Mouse (Mus musculus) mouse embryonic stem cell (cell line): Measurements from ENCODE around the gene Cxcl15.
"Not testable (repeated sequence)": the region's sequence is repeated elsewhere in the genome, so short reads cannot be mapped to it uniquely, and the experiment has no call there.

Experiments used
- in situ Hi-C, 2 experiments: fragments of 300-500 bp; cut with MboI; formaldehyde crosslinking; loops; 1 replicate in 1 of 2; 3 replicates in 1 of 2; pipeline ENCODE4 v1.14.3; 2019 to 2020; ENCODE audit warnings: low sequenced_read_pairs in 2 of 2, low pct_unique_long_range_greater_than_20kb in 1 of 2, mixed read lengths in 1 of 2; ENCODE audit not compliant: unreplicated experiment in 1 of 2

The Cxcl15 gene

DNA sequence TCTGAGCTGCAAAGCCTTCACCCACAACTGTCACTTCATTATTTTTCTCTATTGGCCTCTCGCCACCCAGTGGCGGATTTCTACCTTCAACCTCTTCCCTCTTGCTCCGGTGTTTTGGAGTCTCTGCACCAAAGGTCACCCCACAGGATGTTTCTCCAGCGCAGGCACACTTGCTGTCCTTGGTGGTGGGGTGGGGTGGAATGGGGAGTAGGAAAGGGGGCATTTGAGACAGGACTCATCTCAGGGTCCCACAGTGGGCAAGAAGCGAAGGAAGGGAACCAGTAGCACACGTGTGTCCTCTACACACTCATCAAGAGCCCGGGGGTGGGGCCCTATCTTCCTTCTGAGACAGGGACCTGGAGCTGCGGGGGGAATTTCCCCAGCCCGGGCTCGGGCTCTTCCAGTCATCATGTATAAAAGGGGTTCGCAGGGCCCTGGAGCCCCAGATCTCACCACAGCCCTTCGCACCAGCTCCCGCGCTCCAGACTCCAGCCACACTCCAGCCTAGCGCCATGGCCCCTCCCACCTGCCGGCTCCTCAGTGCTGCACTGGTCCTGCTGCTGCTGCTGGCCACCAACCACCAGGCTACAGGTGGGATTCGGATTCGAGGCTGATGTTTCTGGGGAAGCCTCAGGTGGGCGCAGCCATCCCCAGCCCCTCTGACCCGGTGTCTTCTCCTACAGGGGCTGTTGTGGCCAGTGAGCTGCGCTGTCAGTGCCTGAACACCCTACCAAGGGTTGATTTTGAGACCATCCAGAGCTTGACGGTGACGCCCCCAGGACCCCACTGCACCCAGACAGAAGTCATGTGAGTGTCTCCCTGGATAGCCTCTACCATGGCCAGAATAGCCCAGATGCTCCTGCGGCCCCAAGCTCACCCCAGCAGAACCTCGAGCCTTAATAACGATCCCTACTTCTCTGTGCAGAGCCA, 8.4 kb upstream of the Cxcl15 start, which contains the start of gene Cxcl3:
Gene Cxcl3 (plus strand): TSS at position 445 of the 930 bp plus-strand sequence.
- in situ Hi-C loops = loop anchor here in 1 of 2 experiments (25.0 kb wide), 1 partner anchor 124 kb away; no protein-coding TSS in a partner anchor

DNA sequence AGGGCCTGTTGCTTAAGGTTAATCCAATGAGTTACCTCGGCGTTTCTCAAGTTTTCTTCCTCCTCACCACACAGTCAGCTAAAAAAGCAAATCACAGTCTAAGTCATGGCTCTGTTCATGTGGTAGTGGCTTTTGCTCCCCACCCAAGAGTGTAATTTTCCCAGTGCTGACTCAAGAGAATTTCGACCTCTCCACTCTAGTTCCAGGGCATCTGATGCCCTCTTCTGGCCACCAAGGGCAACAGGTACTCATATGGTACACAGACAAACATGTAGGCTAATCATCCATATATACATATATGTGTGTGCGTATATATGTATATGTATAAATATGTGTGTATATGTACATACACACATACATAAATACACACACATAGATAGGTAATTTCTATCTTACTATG, 6.2 kb upstream of the Cxcl15 start:
- in situ Hi-C loops = loop anchor here in 1 of 2 experiments (25.0 kb wide), 1 partner anchor 126 kb away; no protein-coding TSS in a partner anchor

DNA sequence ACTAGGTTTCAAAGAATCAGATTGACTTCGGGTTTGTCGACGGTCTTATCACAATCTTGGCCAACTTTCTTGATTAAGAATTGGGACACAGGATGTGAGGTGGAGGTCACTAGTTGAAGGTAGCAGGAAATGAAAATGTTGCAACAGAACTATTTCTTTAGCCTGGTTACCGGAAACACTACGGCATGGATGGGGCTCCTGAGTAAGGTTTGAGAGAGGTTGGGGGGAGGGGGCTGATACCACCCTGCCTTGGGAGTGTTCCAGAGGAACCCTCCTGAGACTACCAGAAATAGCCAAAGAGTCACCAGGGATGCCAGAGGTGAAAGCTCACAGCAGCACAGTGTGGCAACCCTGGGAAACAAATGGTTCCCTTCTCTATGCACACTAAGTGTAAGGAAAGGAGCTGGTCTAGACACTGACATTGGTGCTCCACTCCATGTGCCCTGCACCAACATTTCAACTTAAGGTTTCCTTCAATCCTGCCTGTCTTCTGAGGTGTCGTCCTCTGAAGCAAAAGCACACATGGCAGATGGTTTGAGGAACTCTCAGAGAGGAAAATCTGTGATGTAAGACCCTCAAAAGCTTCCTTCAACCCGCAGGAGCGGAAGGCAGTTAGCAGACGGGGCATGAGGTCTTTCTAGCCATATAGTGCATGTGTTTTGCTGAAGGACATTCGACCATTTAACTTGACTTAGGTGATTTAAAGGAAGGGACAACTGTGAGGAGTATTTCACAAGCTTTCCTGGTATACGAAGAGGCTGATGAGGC, 4.8 kb upstream of the Cxcl15 start:
- in situ Hi-C loops = loop anchor here in 1 of 2 experiments (25.0 kb wide), 1 partner anchor 127 kb away; no protein-coding TSS in a partner anchor

DNA sequence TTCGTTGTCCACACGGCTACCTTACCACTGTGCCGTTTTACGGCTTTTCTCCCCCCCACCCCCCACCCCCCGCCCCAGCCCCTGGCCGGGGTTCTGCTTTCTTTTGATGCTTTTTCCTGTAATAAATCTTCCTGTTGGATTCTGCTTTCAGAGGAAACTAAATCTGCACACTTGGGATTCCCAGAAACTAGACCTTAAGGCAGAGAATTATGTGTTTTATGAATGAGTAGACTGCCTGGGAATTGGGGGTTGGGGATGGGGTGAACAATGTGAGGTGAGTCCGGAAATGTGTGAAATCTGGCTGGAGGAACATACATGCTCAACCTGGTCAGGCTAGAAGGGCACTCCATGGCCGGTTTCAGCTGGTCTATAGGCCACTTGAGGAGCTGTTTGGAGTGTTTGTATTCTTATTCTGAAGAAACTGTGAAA, 4.2 kb upstream of the Cxcl15 start:
- in situ Hi-C loops = loop anchor here in 1 of 2 experiments (25.0 kb wide), 1 partner anchor 128 kb away; no protein-coding TSS in a partner anchor

DNA sequence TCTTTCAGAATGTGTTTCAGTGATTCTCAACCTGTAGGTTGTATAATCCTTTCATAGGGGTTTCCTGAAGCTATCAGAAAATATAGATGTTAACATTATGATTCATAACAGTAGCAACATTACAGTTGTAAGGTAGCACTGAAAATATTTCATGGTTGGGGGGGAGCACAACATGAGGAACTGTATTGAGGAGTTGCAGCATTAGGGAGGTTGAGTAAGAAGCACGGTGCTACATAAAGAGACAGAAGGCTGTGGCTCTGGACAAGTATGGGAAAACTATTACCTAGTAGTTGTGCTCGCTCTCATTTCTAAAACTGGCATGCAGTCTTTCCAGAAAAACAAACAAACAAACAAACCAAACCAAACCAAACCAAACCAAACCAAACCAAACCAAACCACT, 1.1 kb downstream of the Cxcl15 start:
- in situ Hi-C loops = loop anchor here in 1 of 2 experiments (25.0 kb wide), 1 partner anchor 133 kb away; no protein-coding TSS in a partner anchor

DNA sequence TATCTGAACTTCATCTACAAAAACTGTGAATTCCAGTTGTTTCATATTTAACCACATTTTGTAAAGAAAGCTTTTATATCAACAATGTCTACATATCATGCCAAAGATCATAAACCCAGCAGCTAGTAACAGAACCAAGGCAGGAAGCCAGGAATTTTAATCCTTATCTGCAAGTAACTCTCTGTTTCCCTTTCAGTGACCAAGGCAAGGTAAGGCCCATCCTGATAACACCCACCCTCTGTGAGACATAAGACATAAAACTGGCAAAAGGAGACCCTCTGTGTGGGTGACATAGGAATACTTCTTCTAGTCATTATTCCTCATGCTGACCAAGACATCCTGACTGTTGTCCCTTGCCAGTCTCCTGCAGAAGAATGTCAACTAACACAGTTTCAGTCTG, 10.2 kb downstream of the Cxcl15 start:
- in situ Hi-C loops = no loop called here

DNA sequence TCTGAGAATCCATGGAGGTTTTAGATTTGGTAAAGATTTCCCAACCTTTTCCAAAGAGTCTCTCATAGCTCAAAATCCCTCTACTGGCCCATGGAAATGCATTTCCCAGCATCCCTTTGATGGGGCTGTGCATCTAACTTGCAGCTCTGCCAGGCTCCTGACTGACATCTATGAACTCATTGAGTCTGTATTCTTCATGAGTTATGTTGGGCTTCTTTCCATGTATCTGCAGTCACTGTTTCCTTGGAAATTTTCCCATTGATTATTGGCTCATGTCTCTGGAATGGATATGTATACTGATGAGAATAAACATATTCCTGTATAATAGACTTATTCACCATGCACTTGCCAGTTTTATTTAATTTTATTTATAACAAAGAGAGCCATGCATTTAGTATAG, 11.7 kb downstream of the Cxcl15 start:
- in situ Hi-C loops = no loop called here

DNA sequence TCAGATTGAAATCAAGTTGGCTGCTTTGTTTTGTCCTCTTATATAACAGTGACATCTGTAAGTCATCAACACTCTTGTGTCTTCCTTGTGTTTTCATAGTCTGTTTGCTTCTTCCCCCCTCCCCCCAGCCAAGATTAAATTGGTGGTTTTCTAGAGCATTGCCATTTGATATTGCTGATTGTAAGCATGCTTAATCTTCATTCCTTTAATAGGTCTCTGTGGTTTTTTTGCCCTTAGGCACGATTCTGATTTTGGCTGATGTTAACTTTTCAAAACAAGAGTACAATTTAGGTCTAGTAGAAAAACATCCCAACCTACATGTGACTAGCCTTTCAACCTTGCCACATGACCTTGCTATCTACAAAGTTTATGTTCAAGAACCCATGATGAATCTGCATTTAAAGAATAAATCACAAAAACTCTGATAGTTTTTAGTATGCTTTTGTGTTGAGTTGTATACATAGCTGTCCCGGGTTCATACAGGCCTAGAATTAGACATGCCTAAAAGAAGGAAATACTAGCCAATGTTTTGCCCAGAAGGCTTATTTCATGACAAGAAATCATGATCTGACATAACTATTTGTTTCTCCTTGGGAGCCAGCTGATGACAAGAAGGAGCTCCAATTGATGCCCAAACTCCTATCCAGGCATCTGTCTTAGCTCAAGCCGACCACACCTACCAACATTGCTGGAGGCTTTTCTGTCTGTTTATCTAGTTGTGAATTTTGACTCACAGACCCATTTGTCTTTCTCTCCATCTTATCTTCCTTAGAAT, 13.0 kb downstream of the Cxcl15 start:
- in situ Hi-C loops = no loop called here

DNA sequence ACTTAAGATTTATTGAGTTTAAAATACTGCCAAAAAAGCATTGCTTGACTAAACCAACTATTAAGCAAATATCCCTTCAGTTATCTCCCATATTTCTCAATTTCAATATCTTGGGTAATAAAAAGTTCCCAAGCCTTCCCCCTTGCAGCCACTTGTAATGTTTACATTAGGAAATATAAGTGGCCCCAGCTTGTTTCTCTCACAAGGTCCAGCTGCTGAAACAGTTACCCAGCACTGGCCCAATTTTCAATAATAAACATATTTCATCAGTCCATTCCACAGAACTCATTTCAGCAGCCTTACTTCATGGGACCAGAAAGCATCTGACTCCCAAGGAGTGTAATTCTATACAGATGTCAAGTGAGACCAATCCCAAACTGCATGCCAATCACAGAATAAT, 25.4 kb downstream of the Cxcl15 start:
- in situ Hi-C loops = no loop called here

DNA sequence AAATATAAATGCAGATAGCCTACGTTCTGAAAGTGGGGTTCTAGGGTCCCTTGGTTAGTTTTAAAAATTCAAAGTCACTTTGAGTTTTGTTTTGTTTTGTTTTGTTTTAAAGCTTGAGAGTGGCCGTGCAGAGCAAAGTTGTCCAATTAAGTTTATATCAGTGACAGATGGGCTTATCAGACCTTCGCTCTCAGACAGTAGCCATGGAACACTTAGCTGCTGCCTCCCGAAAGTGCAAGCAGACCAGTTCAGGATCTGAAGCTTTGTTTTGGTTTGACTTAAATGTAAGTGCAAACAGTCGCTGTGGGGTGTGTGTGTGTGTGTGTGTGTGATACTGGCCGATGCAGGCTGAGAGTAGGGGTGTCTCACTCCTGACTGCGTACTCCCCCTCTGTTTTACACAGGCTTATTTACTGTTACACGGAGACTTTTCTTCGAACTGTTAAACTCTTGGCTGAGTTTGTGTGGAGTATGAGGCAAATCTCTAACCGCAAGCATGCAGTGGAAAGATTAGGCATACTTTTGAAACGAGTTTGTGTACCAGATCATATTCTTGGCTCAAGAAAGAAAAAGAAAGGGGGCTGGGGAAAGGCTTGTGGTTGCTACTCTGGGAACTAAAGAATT, 37.9 kb downstream of the Cxcl15 start:
- in situ Hi-C loops = no loop called here

DNA sequence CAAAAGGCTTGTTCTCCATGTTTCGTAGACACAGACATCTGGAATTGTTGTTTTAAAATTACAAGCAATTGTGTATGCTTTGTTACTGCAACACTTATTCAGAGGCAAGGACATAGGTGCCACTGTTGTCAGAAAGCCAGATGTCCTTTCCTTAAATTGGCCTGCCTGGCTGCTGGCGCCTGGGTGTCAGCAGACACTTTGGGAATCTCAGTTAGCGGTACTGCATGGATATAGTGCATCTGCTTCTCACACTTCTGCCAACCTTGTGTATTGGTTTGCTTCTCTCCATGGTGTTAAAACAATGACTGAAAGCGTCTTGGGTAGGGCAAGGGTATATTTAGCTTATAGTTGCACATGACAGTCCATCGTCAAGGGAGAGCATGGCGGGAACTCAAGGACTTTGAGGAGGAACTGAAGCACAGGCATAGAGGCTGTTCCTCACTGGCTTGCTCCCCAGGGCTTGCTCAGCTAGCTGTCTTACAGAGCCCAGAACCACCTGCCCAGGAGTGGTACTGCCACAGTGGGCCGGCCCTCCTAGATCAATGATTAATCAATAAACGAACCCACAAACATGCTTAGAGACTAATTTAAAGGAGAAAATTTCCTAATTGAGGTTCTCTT, 38.5 kb downstream of the Cxcl15 start:
- in situ Hi-C loops = no loop called here

DNA sequence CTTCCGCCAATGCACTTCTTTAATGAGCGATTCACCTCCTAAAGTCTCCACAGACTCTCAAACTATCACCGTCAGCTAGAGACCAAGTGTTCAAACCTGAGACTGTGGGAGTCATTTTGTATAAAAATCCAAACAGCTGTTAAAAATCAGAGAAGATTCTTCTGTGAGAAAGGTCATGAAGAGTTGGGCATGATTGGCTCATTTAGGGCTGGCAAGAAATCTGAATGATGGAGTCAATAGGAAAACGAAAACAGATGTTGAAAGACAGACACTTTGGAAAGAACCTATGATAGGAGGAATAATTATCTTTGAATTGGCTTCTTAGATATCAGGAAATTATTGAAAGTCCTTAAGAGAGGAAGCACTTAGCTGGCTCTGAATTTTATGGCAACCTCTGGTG, 40.1 kb downstream of the Cxcl15 start:
- in situ Hi-C loops = no loop called here

DNA sequence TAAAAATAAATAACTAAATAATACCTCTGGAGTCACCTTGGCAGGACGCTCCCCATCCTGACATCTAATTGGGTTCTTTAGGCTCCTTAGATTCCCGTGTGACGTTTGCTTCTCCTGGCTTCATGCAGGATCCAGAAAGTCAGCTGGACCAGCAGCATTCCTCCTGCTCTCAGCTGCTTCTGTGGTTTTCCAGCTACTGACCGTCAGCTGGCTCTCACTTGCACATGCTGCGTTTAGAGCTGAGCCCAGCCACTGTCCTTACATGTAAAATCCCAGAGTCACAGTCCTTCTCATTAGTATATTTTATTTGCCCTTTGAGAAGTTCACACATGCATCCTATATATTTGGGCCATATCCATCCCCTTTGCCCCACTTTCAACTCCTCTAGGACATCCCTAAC, 44.2 kb downstream of the Cxcl15 start:
- in situ Hi-C loops = no loop called here

DNA sequence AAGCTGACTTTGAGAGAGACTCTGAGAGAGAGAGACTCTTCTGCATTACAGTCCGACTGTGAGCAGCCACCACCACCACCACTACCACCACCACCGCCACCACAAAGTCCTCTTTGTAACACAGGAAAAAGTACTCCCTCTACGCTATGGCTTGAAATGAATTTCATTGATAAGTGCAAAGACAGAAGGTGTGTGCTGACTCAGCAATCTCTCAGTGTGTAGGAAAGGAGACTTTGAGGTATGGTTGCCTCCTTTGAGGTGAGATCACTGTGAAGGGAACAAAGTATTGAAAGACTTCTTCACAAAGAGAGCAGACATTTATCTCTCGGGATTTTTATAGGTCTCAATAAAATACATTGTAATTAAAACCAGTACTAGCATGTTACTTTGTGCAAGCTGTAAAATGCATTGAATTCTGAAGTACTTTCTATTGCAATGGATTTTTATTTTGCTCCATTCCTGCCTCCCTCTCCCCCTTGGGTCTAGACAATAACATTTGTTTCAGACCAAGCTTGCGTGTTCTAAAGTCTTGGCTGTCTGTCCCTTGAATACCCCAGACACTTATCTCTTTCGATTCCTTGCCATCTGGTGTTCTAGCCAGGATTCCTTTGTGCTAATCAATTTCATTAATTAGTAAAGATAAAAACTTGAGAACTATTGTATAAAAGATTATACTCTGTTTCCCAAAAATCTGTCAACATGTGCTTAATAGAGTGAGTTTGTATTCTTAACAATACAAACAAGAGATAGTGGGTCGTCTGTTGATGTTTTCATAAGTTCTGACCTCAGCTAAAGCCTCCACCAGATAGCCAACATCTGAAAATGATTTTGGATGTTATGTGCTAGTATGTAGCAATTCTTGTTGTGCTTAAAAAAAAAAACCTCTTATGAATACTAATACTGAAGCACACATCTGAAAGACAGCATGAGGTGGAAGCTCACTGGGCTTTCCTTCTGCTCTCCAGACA, 46.9 kb downstream of the Cxcl15 start:
- in situ Hi-C loops = no loop called here

DNA sequence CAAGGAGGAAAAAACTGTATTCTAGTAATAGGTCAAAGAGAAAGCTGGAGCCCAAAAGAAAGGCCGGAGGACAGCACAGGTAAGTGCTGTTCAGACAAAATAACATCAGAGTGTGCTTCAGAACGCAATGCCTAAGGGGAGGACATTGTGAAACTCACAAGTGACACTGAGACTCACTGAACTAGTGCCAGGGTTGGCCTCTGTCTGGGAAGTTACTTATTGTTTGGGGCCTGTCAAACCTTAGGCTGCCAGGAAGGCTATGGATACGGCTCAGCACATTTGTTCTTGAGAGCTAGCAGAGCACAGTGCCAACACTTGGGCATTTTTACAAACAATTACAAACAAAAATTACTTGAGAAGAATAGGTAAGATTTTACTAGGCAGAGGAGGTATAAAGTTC, 49.6 kb downstream of the Cxcl15 start:
- in situ Hi-C loops = no loop called here

DNA sequence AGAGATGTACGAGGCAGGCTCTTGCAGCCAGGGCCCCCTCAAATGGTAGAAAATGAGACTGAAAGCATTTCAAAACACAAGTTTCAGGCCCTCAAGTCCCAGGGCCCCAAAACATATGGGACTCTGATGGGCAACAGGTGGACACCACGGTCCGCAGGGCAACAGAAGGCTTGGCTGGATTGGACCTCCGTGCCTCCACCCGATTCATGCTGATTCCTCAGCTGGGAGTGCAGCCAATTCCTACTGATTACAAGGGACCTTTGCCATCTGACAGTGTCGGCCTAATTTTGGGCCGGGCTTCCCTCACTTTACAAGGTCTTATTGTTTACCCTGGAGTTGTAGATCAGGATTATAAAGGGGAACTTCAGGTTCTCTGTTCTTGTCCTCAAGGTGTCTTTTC, 55.8 kb downstream of the Cxcl15 start:
- in situ Hi-C loops = not testable (repeated sequence)

DNA sequence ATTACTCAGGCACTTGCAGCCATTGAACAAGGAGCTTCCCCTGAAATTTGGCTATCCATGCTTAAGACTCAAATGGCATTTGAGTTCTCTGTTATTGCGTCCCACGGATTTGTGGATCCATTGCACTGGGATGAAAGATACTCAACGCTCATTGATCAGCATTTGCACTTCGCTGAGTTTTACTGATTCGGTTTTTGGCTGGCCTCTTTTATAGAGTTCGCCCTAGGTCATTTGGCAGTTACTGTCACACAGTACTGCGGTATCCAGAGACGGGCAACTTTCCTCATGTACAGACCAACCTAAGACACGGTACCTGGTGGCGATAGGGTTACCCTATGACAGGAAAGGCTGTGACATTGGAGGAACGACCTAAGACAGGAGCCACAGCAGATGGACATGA, 57.1 kb downstream of the Cxcl15 start:
- in situ Hi-C loops = not testable (repeated sequence)
